Mouse (Mus musculus): ENCODE data around the gene Klf6.

DNA sequence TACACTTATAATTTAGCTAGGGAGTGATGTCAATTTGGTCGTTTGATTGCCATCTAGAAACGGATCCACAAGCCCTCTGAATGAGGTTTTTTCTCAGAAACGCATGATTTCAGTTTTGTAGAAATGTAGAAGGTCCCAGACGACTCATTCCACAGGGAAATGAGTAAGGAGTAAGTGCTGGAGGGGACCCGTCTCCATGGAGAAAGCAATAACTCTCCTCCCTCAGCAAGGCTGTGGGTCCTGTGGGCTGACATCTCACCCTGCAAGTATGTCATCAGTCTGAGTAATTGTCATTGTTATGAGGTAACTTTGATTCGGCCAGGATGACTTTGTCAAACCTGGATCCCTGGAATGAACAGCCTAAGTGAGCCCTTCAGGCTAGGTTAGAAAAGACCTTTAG is 4.8 kb downstream of the Klf6 start:
- TF ChIP-seq POLR2A (IDR thresholded peaks at IDR 0.05; ENCODE audit: insufficient read depth, low read depth, low read length) (0 out of 2 replicates have a peak, but pooled peaks have one; percentile 22), CTCF (IDR thresholded peaks at IDR 0.05) (no peak), EP300 (IDR thresholded peaks at IDR 0.05; ENCODE audit: insufficient read depth, low read depth, low read length) (no peak)
